Mouse (Mus musculus): ENCODE results near the gene Alg2. TPM values are rescaled to one million over a fixed set of nuclear protein-coding genes. Genes with fewer than 3 reads are reported as not detected.
A peak's percentile ranks its signal among the peaks of the same experiment; 100 is the strongest.

Gene Alg2
- polyA plus RNA-seq, 1 experiment from 2014 or later: 44.5 TPM

DNA sequence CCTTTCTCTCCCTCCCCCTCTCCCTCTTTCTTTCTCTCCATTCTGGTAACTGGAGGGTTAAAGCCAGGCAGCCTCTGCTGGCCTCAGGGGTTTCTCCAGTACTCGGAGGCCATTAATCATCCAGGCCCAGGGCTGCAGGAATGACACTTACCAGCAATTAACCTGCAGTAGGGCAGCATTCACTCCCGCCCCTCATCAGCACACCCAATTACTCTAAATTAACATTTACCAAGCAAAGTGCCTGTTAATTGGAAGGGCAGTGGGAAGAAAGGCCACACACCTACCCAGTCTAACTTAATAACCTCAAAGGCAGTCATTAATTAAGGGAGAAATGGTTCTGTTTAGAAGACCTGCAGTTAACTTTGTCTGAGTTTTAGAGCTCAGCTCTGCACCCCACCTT is 49.8 kb downstream of the Alg2 start:
- Histone ChIP-seq H3K36me3 (ENCODE audit: control insufficient read depth, insufficient read depth, low read length) (no peaks in the 10 kb centered on the region), H3K4me2 (no peak overlapping the region), H3K27ac (ENCODE audit: low read depth, low read length) (no peak overlapping the region), H3K9ac (ENCODE audit: low read depth, low read length) (no peak overlapping the region), H3K4me1 (replicated peaks; ENCODE audit: control insufficient read depth, insufficient read depth, low read length) (0 out of 2 replicates have a peak, but pooled peaks cover 7% of the 10 kb centered on the region), H3K4me3 (ENCODE audit: low read depth, low read length) (no peak overlapping the region), H3K9me3 (ENCODE audit: control insufficient read depth, low read length) (no peaks in the 10 kb centered on the region), H3K27me3 (replicated peaks; ENCODE audit: control insufficient read depth, insufficient read depth, low read length) (no peaks in the 10 kb centered on the region)
- 44% methylated on average over 2 of the region's 2 CpGs for WGBS
- no peak for ATAC-seq (replicated peaks; ENCODE audit: low FRiP score)
- DNase-seq (ENCODE audit: low spot score): no peak

DNA sequence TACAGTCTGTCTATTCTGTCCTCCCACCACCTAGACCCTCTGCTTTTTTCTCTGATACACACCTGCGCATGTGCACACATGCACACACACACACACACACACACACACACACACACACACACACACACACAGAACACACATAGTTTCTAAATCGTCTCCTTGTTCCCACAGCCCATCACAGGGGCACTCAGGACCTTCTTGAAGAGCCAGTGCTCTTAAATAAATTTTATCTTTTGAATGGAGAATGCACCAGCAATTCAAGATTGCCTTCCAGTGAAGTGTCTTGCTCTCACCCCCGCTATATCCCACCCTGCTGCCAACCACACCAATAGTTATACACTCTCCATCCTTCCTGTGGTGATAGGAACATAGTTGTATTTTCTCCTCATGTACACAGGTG is 51.2 kb downstream of the Alg2 start:
- Histone ChIP-seq H3K9me3 (ENCODE audit: control insufficient read depth, low read length) (no peaks in the 10 kb centered on the region), H3K4me2 (no peak overlapping the region), H3K9ac (ENCODE audit: low read depth, low read length) (no peak overlapping the region), H3K27ac (ENCODE audit: low read depth, low read length) (no peak overlapping the region), H3K4me3 (ENCODE audit: low read depth, low read length) (no peak overlapping the region), H3K27me3 (replicated peaks; ENCODE audit: control insufficient read depth, insufficient read depth, low read length) (no peaks in the 10 kb centered on the region), H3K36me3 (ENCODE audit: control insufficient read depth, insufficient read depth, low read length) (no peaks in the 10 kb centered on the region), H3K4me1 (replicated peaks; ENCODE audit: control insufficient read depth, insufficient read depth, low read length) (0 out of 2 replicates have a peak, but pooled peaks cover 7% of the 10 kb centered on the region)
- 73% methylated on average over 3 of the region's 3 CpGs for WGBS
- no peak for DNase-seq (ENCODE audit: low spot score)
- no peak for ATAC-seq (replicated peaks; ENCODE audit: low FRiP score)

DNA sequence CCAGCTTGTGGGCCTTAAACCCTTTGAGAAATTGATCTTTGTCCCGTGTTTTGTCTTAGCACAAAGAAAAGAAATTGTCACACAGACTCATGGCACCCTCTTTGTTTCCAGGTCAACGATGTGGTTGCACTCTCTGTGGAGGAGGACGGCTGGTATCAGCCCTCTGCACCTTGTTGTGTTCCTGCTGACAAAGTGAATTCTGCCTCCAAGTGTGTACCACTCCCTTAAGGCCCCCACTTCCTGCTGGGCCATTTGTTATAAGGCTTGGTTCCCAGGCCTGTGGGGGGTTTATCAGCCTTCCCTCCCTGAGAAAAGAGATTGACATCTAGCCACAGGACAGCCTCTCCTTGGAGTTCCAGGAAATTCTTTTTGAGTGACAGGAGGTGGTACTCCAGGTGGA is 51.9 kb downstream of the Alg2 start:
- Histone ChIP-seq H3K9ac (ENCODE audit: low read depth, low read length) (no peak overlapping the region), H3K27me3 (replicated peaks; ENCODE audit: control insufficient read depth, insufficient read depth, low read length) (no peaks in the 10 kb centered on the region), H3K9me3 (ENCODE audit: control insufficient read depth, low read length) (no peaks in the 10 kb centered on the region), H3K4me2 (no peak overlapping the region), H3K36me3 (ENCODE audit: control insufficient read depth, insufficient read depth, low read length) (no peaks in the 10 kb centered on the region), H3K4me1 (replicated peaks; ENCODE audit: control insufficient read depth, insufficient read depth, low read length) (0 out of 2 replicates have a peak, but pooled peaks cover 7% of the 10 kb centered on the region), H3K27ac (ENCODE audit: low read depth, low read length) (no peak overlapping the region), H3K4me3 (ENCODE audit: low read depth, low read length) (no peak overlapping the region)
- WGBS: 21% methylated on average over 3 of the region's 3 CpGs
- DNase-seq (ENCODE audit: low spot score) (no peak), ATAC-seq (replicated peaks; ENCODE audit: low FRiP score) (peak; percentile 80)

DNA sequence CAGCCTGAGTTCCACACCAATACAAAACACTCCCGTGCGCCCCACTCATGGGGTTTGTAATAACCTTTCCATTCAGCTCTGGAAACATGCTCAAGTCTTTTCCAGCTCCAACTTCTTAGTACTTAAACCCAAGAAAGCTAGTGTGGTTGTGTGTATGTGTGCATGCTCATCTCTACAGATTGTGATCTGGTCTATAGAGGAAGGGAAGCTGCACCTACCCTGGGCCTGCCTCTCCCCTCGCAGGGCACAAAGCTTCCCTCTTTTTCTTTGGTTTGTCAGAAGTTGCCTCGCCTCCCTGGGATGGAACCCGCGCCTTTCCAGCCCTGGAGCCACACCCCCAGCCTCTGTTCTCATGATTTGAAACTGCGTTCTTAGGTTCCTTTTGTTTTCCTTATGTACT is 53.9 kb downstream of the Alg2 start:
- Histone ChIP-seq H3K4me1 (replicated peaks; ENCODE audit: control insufficient read depth, insufficient read depth, low read length) (0 out of 2 replicates have a peak, but pooled peaks cover 7% of the 10 kb centered on the region), H3K4me3 (ENCODE audit: low read depth, low read length) (no peak overlapping the region), H3K27me3 (replicated peaks; ENCODE audit: control insufficient read depth, insufficient read depth, low read length) (no peaks in the 10 kb centered on the region), H3K4me2 (no peak overlapping the region), H3K36me3 (ENCODE audit: control insufficient read depth, insufficient read depth, low read length) (no peaks in the 10 kb centered on the region), H3K9ac (ENCODE audit: low read depth, low read length) (no peak overlapping the region), H3K27ac (ENCODE audit: low read depth, low read length) (no peak overlapping the region), H3K9me3 (ENCODE audit: control insufficient read depth, low read length) (no peaks in the 10 kb centered on the region)
- WGBS: 48% methylated on average over 7 of the region's 7 CpGs
- ATAC-seq (replicated peaks; ENCODE audit: low FRiP score) (no peak), DNase-seq (ENCODE audit: low spot score) (no peak)

DNA sequence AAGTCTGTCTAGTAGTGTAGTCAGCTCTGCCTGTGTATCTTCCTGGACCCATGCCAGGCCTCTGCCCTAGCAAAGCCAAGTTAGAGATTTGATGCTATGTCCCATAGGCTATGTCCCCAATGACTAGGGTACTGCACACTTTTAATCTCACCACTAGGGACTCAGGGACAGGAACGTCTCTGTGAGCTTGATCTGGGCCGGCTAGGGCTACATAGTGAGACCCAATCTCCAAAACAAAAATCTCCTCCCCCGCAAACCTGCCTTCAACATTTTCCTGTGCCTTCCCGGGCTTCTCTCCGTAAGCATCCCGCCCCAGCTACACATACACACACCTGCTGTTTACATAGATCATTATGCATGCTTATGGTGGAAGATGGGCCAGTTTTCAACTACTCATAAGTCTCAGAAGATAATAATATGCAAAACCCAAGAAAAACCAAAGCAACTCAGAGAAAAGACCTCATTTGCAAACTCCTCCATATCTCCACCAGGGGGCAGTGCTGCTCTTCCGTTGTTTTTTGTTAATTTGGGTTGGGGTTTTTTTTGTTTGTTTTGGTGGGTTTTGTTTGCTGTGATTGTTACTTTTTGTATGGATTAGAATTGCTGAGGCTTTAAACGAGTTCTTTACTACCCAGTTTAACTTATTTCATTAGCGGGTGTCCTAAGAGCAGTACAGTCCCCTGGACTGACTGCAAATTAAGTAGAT is 54.7 kb downstream of the Alg2 start:
- Histone ChIP-seq H3K9ac (ENCODE audit: low read depth, low read length) (no peak overlapping the region), H3K4me3 (ENCODE audit: low read depth, low read length) (no peak overlapping the region), H3K4me2 (no peak overlapping the region), H3K36me3 (ENCODE audit: control insufficient read depth, insufficient read depth, low read length) (no peaks in the 10 kb centered on the region), H3K27ac (ENCODE audit: low read depth, low read length) (no peak overlapping the region), H3K9me3 (ENCODE audit: control insufficient read depth, low read length) (no peaks in the 10 kb centered on the region), H3K27me3 (replicated peaks; ENCODE audit: control insufficient read depth, insufficient read depth, low read length) (no peaks in the 10 kb centered on the region), H3K4me1 (replicated peaks; ENCODE audit: control insufficient read depth, insufficient read depth, low read length) (0 out of 2 replicates have a peak, but pooled peaks cover 7% of the 10 kb centered on the region)
- WGBS: 29% methylated on average over 9 of the region's 9 CpGs
- DNase-seq (ENCODE audit: low spot score) (no peak), ATAC-seq (replicated peaks; ENCODE audit: low FRiP score) (no peak)

DNA sequence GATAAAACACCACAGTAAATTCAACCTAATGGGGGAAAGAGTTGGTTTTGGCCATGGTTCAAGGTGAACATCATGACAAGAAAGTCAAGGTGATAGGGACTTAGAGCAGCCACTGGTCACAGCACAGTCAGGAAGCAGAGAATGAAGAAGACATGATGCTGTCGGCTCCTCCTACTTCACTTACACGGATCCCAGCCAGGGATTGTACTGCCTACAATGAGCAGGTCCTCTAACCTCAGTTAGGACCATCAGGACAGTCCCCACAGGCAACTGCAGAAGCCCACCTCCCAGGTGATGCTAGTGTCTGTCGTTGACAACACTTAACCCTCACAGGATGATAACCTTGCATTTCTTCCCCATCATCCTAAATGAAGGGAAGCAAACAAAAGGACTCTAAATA is 56.3 kb downstream of the Alg2 start:
- no peak for ATAC-seq (replicated peaks; ENCODE audit: low FRiP score)
- WGBS: 47% methylated on average over 3 of the region's 3 CpGs

More for the DNA sequence above, 56.3 kb downstream of the Alg2 start:
- H3K27ac ChIP-seq (ENCODE audit: low read depth, low read length): no peak overlapping the region
- H3K27me3 ChIP-seq (replicated peaks; ENCODE audit: control insufficient read depth, insufficient read depth, low read length): no peaks in the 10 kb centered on the region
- H3K36me3 ChIP-seq (ENCODE audit: control insufficient read depth, insufficient read depth, low read length): no peaks in the 10 kb centered on the region
- no peak overlapping the region for H3K9ac ChIP-seq (ENCODE audit: low read depth, low read length)
- no peaks in the 10 kb centered on the region for H3K9me3 ChIP-seq (ENCODE audit: control insufficient read depth, low read length)
- no peak for DNase-seq (ENCODE audit: low spot score)
- H3K4me1 ChIP-seq (replicated peaks; ENCODE audit: control insufficient read depth, insufficient read depth, low read length): 0 out of 2 replicates have a peak, but pooled peaks cover 7% of the 10 kb centered on the region
- no peak overlapping the region for H3K4me3 ChIP-seq (ENCODE audit: low read depth, low read length)
- no peak overlapping the region for H3K4me2 ChIP-seq

Other genes with a start within 250 kb of the Alg2 start
- 24.3 and 26.3 TPM in 2 replicates for gene Tgfbr1, start 121.1 kb downstream of the Alg2 start, polyA plus RNA-seq (2014; fragmentation: Nextera tagmentation; extraction: Ambion mirVana)
- 373 and 390 TPM in 2 replicates for gene Sec61b, start 325 bp upstream of the Alg2 start, polyA plus RNA-seq (2014; fragmentation: Nextera tagmentation; extraction: Ambion mirVana)

All from liver, embryonic 11.5 days (tissue).